Mouse (Mus musculus) CH12.LX (cell line): ENCODE measurements around the gene Scrn2. TPM values are rescaled to one million over a fixed set of nuclear protein-coding genes. Genes with fewer than 3 reads are reported as not detected.

Experiments used
- DNase-seq: peaks from one replicate; pipeline ENCODE4 v3.0.0-alpha.2; 2013; ENCODE audit errors: extremely low read depth
- H3K27ac ChIP-seq: 2 replicates; pipeline ENCODE4 v1.5.1; 2012; ENCODE audit warnings: low read depth, mild to moderate bottlenecking, control low read depth, moderate library complexity; ENCODE audit not compliant: insufficient read depth
- H3K27me3 ChIP-seq: replicated peaks from 2 replicates; pipeline ENCODE3; 2012; ENCODE audit warnings: inconsistent platforms
- H3K36me3 ChIP-seq, 2 experiments: replicated peaks in 1 of 2; 2 replicates each; pipeline versions ENCODE3 to v1.6.1; 2012; ENCODE audit warnings: inconsistent platforms in 1 of 2, low read length in 1 of 2, mild to moderate bottlenecking in 1 of 2, mixed read lengths in 1 of 2, moderate library complexity in 1 of 2; ENCODE audit not compliant: control insufficient read depth in 1 of 2, insufficient read depth in 1 of 2
- H3K4me1 ChIP-seq, 2 experiments: 2 replicates each; pipeline ENCODE4 v1.6.1; 2012; ENCODE audit warnings: inconsistent platforms in 1 of 2, moderate library complexity in 1 of 2; ENCODE audit not compliant: insufficient read depth in 2 of 2, control insufficient read depth in 1 of 2
- H3K4me2 ChIP-seq: 2 replicates; pipeline ENCODE4 v1.6.1; 2012; ENCODE audit warnings: low read depth, mild to moderate bottlenecking, control low read depth; ENCODE audit not compliant: poor library complexity, insufficient read depth, severe bottlenecking
- H3K4me3 ChIP-seq, 3 experiments: fragments of 150-350 bp in 1 of 3; sonication (generic) in 1 of 3; replicated peaks in 1 of 3; 2 replicates each; pipeline versions ENCODE3 to v1.5.1; 2011 to 2012; ENCODE audit warnings: low read depth in 2 of 3, low read length in 2 of 3, mild to moderate bottlenecking in 2 of 3, moderate library complexity in 2 of 3, control low read depth in 1 of 3, improper control_type of control experiment in 1 of 3, inconsistent platforms in 1 of 3, mixed read lengths in 1 of 3; ENCODE audit not compliant: poor library complexity in 1 of 3
- H3K79me2 ChIP-seq: replicated peaks from 2 replicates; pipeline ENCODE4 v1.6.1; 2012; ENCODE audit warnings: mild to moderate bottlenecking, moderate library complexity; ENCODE audit not compliant: control insufficient read depth, poor library complexity, insufficient read depth, severe bottlenecking; ENCODE audit errors: extremely low read depth
- H3K9ac ChIP-seq: 2 replicates; pipeline ENCODE4 v1.6.1; 2012; ENCODE audit warnings: low read depth, mild to moderate bottlenecking, control low read depth, moderate library complexity; ENCODE audit not compliant: insufficient read depth
- H3K9me3 ChIP-seq: replicated peaks from 2 replicates; pipeline ENCODE3; 2012; ENCODE audit warnings: low read length, inconsistent platforms, mixed read lengths
- CHD1 ChIP-seq: IDR thresholded peaks from 2 replicates; pipeline ENCODE4 v1.6.1; 2012; ENCODE audit warnings: low read depth, low read length, improper control_type of control experiment, inconsistent platforms
- CHD2 ChIP-seq: IDR thresholded peaks from 2 replicates; pipeline ENCODE4 v1.6.1; 2011; ENCODE audit warnings: low read length, improper control_type of control experiment
- CTCF ChIP-seq, 2 experiments: IDR thresholded peaks in 1 of 2; conservative IDR thresholded peaks in 1 of 2; 2 replicates each; pipeline ENCODE4 v1.5.1; 2011 to 2012; ENCODE audit warnings: low read depth in 2 of 2, low read length in 2 of 2, improper control_type of control experiment in 1 of 2, inconsistent platforms in 1 of 2, mild to moderate bottlenecking in 1 of 2, moderate library complexity in 1 of 2
- E2F4 ChIP-seq: IDR thresholded peaks from 2 replicates; pipeline ENCODE4 v1.6.1; 2011; ENCODE audit warnings: low read depth, low read length, improper control_type of control experiment; ENCODE audit not compliant: insufficient replicate concordance
- EP300 ChIP-seq: IDR thresholded peaks from 2 replicates; pipeline ENCODE4 v1.6.1; 2011; ENCODE audit warnings: low read length, improper control_type of control experiment
- GABPA ChIP-seq: IDR thresholded peaks from 2 replicates; pipeline ENCODE4 v1.6.1; 2012; ENCODE audit warnings: low read depth, low read length, improper control_type of control experiment, inconsistent platforms; ENCODE audit not compliant: insufficient replicate concordance
- HCFC1 ChIP-seq: IDR thresholded peaks from 2 replicates; pipeline ENCODE4 v1.6.1; 2012; ENCODE audit warnings: low read depth, mild to moderate bottlenecking, inconsistent platforms, low read length, improper control_type of control experiment
- IRF4 ChIP-seq: IDR thresholded peaks from 2 replicates; pipeline ENCODE4 v1.6.1; 2014; ENCODE audit warnings: low read depth, mild to moderate bottlenecking, inconsistent platforms, low read length, improper control_type of control experiment
- JUND ChIP-seq: conservative IDR thresholded peaks from 2 replicates; pipeline ENCODE4 v1.6.1; 2011; ENCODE audit warnings: low read depth, low read length, improper control_type of control experiment
- KAT2A ChIP-seq: IDR thresholded peaks from 2 replicates; pipeline ENCODE4 v1.6.1; 2012; ENCODE audit warnings: low read length, improper control_type of control experiment, inconsistent platforms; ENCODE audit not compliant: insufficient replicate concordance
- NRF1 ChIP-seq: IDR thresholded peaks from 2 replicates; pipeline ENCODE4 v1.6.1; 2014; ENCODE audit warnings: low read depth, mild to moderate bottlenecking, inconsistent platforms, low read length, improper control_type of control experiment, moderate library complexity
- PAX5 ChIP-seq: IDR thresholded peaks from 2 replicates; pipeline ENCODE4 v1.6.1; 2012; ENCODE audit warnings: low read length, inconsistent platforms, mixed read lengths
- POLR2A ChIP-seq: IDR thresholded peaks from 2 replicates; pipeline ENCODE4 v1.6.1; 2011; ENCODE audit warnings: low read depth, mild to moderate bottlenecking, improper control_type of control experiment, low read length
- POLR2AphosphoS2 ChIP-seq: IDR thresholded peaks from 2 replicates; pipeline ENCODE4 v1.6.1; 2011; ENCODE audit warnings: low read depth, low read length, improper control_type of control experiment
- RAD21 ChIP-seq: IDR thresholded peaks from 2 replicates; pipeline ENCODE4 v1.6.1; 2011; ENCODE audit warnings: low read depth, mild to moderate bottlenecking, low read length, improper control_type of control experiment, moderate library complexity
- RCOR1 ChIP-seq: conservative IDR thresholded peaks from 2 replicates; pipeline ENCODE4 v1.6.1; 2012; ENCODE audit warnings: low read depth, mild to moderate bottlenecking, inconsistent platforms, low read length, improper control_type of control experiment
- SIN3A ChIP-seq: IDR thresholded peaks from 2 replicates; pipeline ENCODE4 v1.6.1; 2012; ENCODE audit warnings: low read length, improper control_type of control experiment, inconsistent platforms
- SMC3 ChIP-seq: IDR thresholded peaks from 2 replicates; pipeline ENCODE4 v1.6.1; 2011; ENCODE audit warnings: low read depth, low read length, improper control_type of control experiment
- TCF12 ChIP-seq: IDR thresholded peaks from 2 replicates; pipeline ENCODE4 v1.6.1; 2014; ENCODE audit warnings: low read depth, mild to moderate bottlenecking, inconsistent platforms, low read length, improper control_type of control experiment
- UBTF ChIP-seq: IDR thresholded peaks from 2 replicates; pipeline ENCODE4 v1.6.1; 2012; ENCODE audit warnings: low read depth, mild to moderate bottlenecking, inconsistent platforms, low read length, improper control_type of control experiment, moderate library complexity
- USF1 ChIP-seq: IDR thresholded peaks from 2 replicates; pipeline ENCODE4 v1.6.1; 2014; ENCODE audit warnings: low read depth, mild to moderate bottlenecking, inconsistent platforms, low read length, improper control_type of control experiment
- USF2 ChIP-seq: conservative IDR thresholded peaks from 2 replicates; pipeline ENCODE4 v1.6.1; 2011; ENCODE audit warnings: low read depth, low read length, improper control_type of control experiment
- ZC3H11A ChIP-seq: IDR thresholded peaks from 2 replicates; pipeline ENCODE4 v1.6.1; 2012; ENCODE audit warnings: low read depth, mild to moderate bottlenecking, inconsistent platforms, low read length, improper control_type of control experiment
- ZKSCAN1 ChIP-seq: IDR thresholded peaks from 2 replicates; pipeline ENCODE4 v1.6.1; 2012; ENCODE audit warnings: low read depth, inconsistent platforms, low read length, improper control_type of control experiment, borderline replicate concordance
- ZMIZ1 ChIP-seq: IDR thresholded peaks from 2 replicates; pipeline ENCODE4 v1.6.1; 2012; ENCODE audit warnings: low read depth, mild to moderate bottlenecking, inconsistent platforms, low read length, improper control_type of control experiment
- ZNF384 ChIP-seq: IDR thresholded peaks from 2 replicates; pipeline ENCODE4 v1.6.1; 2012; ENCODE audit warnings: low read depth, low read length, improper control_type of control experiment, inconsistent platforms
- dilution Hi-C: fragments of 300-500 bp; cut with MboI; formaldehyde crosslinking; loops from 2 replicates; pipeline ENCODE4 v1.14.3; 2020; ENCODE audit warnings: low sequenced_read_pairs; ENCODE audit not compliant: extremely low pct_unique_long_range_greater_than_20kb, extremely low pct_ligation_motif_present
- in situ Hi-C: fragments of 300-500 bp; cut with MboI; formaldehyde crosslinking; loops from 3 replicates; pipeline ENCODE4 v1.14.3; 2019; ENCODE audit warnings: low sequenced_read_pairs, low pct_ligation_motif_present, low pct_unique_long_range_greater_than_20kb, mixed read lengths
- polyA plus RNA-seq: library from polyadenylated mRNA; unstranded; fragments of >175 nt; gene quantifications from 2 replicates; pipeline ENCODE4 v1.2.1, GENCODE M21; 2012; ENCODE audit warnings: low read depth; ENCODE audit not compliant: insufficient read length
- total RNA-seq, 2 experiments: library from RNA; depleted of rRNA; stranded (reverse); fragments of 300-350 nt in 1 of 2; fragments of >200 nt in 1 of 2; gene quantifications; 2 replicates each; pipeline ENCODE4 v1.2.3; 2012 to 2014

Scrn2 gene
- total and polyA plus RNA-seq, 3 experiments, result 34.5 to 55.8 (median 35.2) TPM

DNA sequence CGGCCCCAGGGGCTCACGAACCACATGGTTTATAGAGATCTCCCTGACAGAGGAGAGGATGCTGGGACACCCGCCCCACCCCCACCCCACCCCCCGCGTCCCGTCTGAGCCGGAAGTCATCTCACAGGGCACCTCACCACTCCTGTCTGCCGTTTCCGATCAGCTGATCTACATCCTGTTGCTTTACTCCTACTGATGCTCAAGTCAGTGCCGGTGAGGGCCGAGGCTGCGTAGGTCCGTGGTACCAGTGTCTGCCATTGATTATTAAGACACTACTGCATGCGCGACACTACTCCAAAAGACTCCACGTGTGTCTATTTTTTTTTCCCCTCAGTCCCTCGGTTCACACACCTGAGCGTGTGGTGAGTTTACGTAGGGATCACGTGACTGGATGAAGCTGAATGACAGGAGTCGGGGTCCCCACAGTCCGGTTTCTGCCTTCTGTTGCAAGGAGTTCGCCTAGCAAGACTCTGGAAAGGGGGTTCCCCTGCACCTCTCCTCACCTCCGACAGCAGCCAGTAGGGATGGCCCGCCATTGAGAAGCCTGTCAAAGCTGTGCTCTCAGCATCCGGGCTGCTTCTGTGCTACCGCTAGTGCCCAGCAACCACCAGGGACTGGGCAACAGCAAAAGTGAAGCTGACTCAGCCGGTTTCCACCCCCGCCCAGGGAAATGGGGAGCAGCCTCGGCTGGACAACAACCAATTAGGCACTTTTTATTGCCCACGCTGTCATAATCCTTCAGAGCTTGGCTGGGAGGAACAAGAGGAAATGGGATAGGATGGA, 41.7 kb upstream of the Scrn2 start (continued):
- peak; percentile 51; the same call in 1 of the 2 replicates for TF ChIP-seq KAT2A
- TF ChIP-seq NRF1, result peak; percentile 34; the same call in 1 of the 2 replicates
- TF ChIP-seq USF2, result peak; percentile 92
- TF ChIP-seq EP300, result 0 out of 2 replicates have a peak, but pooled peaks have one; percentile 22
- TF ChIP-seq SMC3, result no peak
- TF ChIP-seq IRF4, result peak; percentile 60
- TF ChIP-seq CHD2, result peak; percentile 89
- 0 out of 2 replicates have a peak, but pooled peaks have one; percentile 32 for TF ChIP-seq UBTF
- TF ChIP-seq POLR2AphosphoS2, result 0 out of 2 replicates have a peak, but pooled peaks have one; percentile 65
- TF ChIP-seq POLR2A, result peak; percentile 80
- TF ChIP-seq ZMIZ1, result no peak

GRCm38 (mm10) chr11:96991501-96991900, 38.2 kb upstream of the Scrn2 start:
- Histone ChIP-seq H3K4me1 (peaks cover 59 to 93% of the 10 kb centered on the region in 2 experiments), H3K79me2 (no peaks in the 10 kb centered on the region), H3K9me3 (no peaks in the 10 kb centered on the region), H3K36me3 (peaks cover 0 to 6% of the 10 kb centered on the region in 2 experiments), H3K27ac (peak overlapping the region; percentile 88; the same call in 1 of the 2 replicates), H3K4me2 (no peak overlapping the region), H3K4me3 (no peak overlapping the region), H3K27me3 (no peaks in the 10 kb centered on the region), H3K9ac (no peak overlapping the region; the same call in 1 of the 2 replicates)
- in situ Hi-C loops (no loop called here), dilution Hi-C loops (no loop called here)
- DNase-seq, result no peak
- no peak for TF ChIP-seq UBTF
- no peak for TF ChIP-seq RAD21

- DNase-seq, result peak; percentile 86
- peak overlapping the region; percentile 88 for H3K27ac ChIP-seq
- peak; percentile 35 for TF ChIP-seq HCFC1
- TF ChIP-seq ZC3H11A, result no peak
- TF ChIP-seq KAT2A, result no peak
- peak; percentile 37; the same call in 1 of the 2 replicates for TF ChIP-seq IRF4
- 0 out of 2 replicates have a peak, but pooled peaks have one; percentile 17 for TF ChIP-seq CHD2
- peak; percentile 70; the same call in 1 of the 2 replicates for TF ChIP-seq TCF12
- TF ChIP-seq RAD21, result no peak; the same call in 1 of the 2 replicates
- TF ChIP-seq CTCF (conservative IDR thresholded peaks at IDR 0.05 in 1 of 2, IDR thresholded peaks at IDR 0.05 in 1 of 2; ENCODE audit: low read depth in 2 of 2, low read length in 2 of 2), result no peak
- no peak for TF ChIP-seq POLR2AphosphoS2
- TF ChIP-seq RCOR1, result no peak
- TF ChIP-seq JUND, result no peak
- no peak for TF ChIP-seq ZKSCAN1
- no peak for TF ChIP-seq CHD1
- peak; percentile 83 for TF ChIP-seq SIN3A
- no peak for TF ChIP-seq E2F4
- no peak for TF ChIP-seq PAX5
- peak; percentile 69 for TF ChIP-seq POLR2A
- no peak for TF ChIP-seq ZNF384
- TF ChIP-seq USF2, result 0 out of 2 replicates have a peak, but pooled peaks have one; percentile 5
- TF ChIP-seq GABPA, result no peak
- no peak; the same call in 1 of the 2 replicates for TF ChIP-seq ZMIZ1
- TF ChIP-seq USF1, result no peak
- TF ChIP-seq SMC3, result no peak
These were observed 36.9 kb upstream of the Scrn2 start for GRCm38 (mm10) chr11:96992722-96993311.

More at GRCm38 (mm10) chr11:96992722-96993311, 36.9 kb upstream of the Scrn2 start:
- Histone ChIP-seq H3K27me3 (no peaks in the 10 kb centered on the region), H3K4me1 (peaks cover 49 to 86% of the 10 kb centered on the region in 2 experiments), H3K9me3 (no peaks in the 10 kb centered on the region), H3K36me3 (peaks cover 0 to 6% of the 10 kb centered on the region in 2 experiments), H3K79me2 (no peaks in the 10 kb centered on the region), H3K4me3 (peak overlapping the region in 1 of 3 experiments; percentile 14), H3K4me2 (peak overlapping the region; percentile 63), H3K9ac (peak overlapping the region; percentile 22)
- dilution Hi-C loops (no loop called here), in situ Hi-C loops (no loop called here)
